Comparison of ENCODE assay signal across 10 mouse cellular contexts in the genomic region with DNA sequence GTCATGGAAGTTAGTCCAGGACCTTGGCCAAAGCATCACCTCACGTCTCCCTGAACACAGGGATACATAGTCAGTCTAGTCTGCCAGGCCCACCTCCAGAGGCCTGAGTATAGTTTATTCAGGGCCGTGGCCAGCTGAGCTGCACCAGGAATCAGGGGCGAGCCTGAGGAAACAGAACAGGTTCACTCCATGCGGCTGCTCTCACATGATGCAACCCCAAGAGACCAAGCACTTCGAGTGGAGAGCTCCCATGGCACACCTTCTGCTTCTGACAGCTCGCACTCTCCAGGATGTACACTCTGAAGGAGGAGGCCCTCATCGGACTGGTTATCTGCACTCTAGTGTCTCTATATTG.
A peak's percentile ranks its signal among the peaks of the same experiment; 100 is the strongest.
DNase-seq lines count a peak whose midpoint lies in the region; ATAC-seq and TF ChIP-seq lines count a peak whose summit lies in the region.
"Had no signal": no experiment of that assay in that cellular context is flagged by ENCODE, and none has a peak within 500 bp of the region (broad histone marks: within the 10 kb centered on the region; RNA-seq: fewer than 3 reads in every experiment).

No protein-coding gene starts in this region.

- no peak for TF ChIP-seq CTCF in liver, postnatal 0 days (IDR thresholded peaks at IDR 0.05; ENCODE audit: low read depth)

- H3K4me1 ChIP-seq in liver, postnatal 0 days (ENCODE audit: insufficient read depth) = peaks cover 15% of the 10 kb centered on the region
- peaks cover 8% of the 10 kb centered on the region for H3K4me1 ChIP-seq in liver, embryonic 12.5 days
- peaks cover 9% of the 10 kb centered on the region; the same call in 1 of the 2 replicates for H3K4me1 ChIP-seq in forebrain, embryonic 11.5 days (replicated peaks; ENCODE audit: control insufficient read depth, insufficient read depth, low read length)
- H3K4me1 ChIP-seq in hindbrain, embryonic 15.5 days (replicated peaks) = peaks cover 53% of the 10 kb centered on the region
- peaks cover 71% of the 10 kb centered on the region for H3K4me1 ChIP-seq in neural tube, embryonic 13.5 days (replicated peaks)

- no peak for TF ChIP-seq EP300 in liver, postnatal 0 days (IDR thresholded peaks at IDR 0.05; ENCODE audit: low read depth)

- DNase-seq in liver, postnatal 0 days = no peak
- DNase-seq in forebrain, embryonic 11.5 days (ENCODE audit: low spot score) = no peak
- DNase-seq in layer of hippocampus, postnatal 36 days = no peak
- DNase-seq in ovary, adult 18-20 months (ENCODE audit: low spot score) = no peak
- no peak for DNase-seq in gastrocnemius, postnatal 10 days
- DNase-seq: cerebellum, adult 8-10 months had no signal

- H3K9ac ChIP-seq in liver, postnatal 0 days (replicated peaks) = no peak overlapping the region
- no peak overlapping the region for H3K9ac ChIP-seq in liver, embryonic 12.5 days
- no peak overlapping the region for H3K9ac ChIP-seq in forebrain, embryonic 11.5 days (ENCODE audit: low read length)
- H3K9ac ChIP-seq in hindbrain, embryonic 15.5 days = no peak overlapping the region
- no peak overlapping the region; the same call in 1 of the 2 replicates for H3K9ac ChIP-seq in neural tube, embryonic 13.5 days

- WGBS in liver, postnatal 0 days (ENCODE audit: insufficient replicate concordance) = 62% methylated on average over 7 of the region's 7 CpGs
- 68% methylated on average over 7 of the region's 7 CpGs for WGBS in liver, embryonic 12.5 days (ENCODE audit: insufficient replicate concordance)
- WGBS in forebrain, embryonic 11.5 days = 83% methylated on average over 7 of the region's 7 CpGs
- WGBS in hindbrain, embryonic 15.5 days = 69% methylated on average over 7 of the region's 7 CpGs
- WGBS in neural tube, embryonic 13.5 days = 73% methylated on average over 7 of the region's 7 CpGs

- no peak overlapping the region for H3K4me2 ChIP-seq in liver, postnatal 0 days (ENCODE audit: low read depth, low read length)
- H3K4me2 ChIP-seq in liver, embryonic 12.5 days = no peak overlapping the region
- H3K4me2 ChIP-seq in forebrain, embryonic 11.5 days (ENCODE audit: low read depth, low read length, severe bottlenecking) = no peak overlapping the region
- H3K4me2 ChIP-seq in hindbrain, embryonic 15.5 days = no peak overlapping the region
- H3K4me2 ChIP-seq in neural tube, embryonic 13.5 days = no peak overlapping the region

- H3K27me3 ChIP-seq in liver, postnatal 0 days (ENCODE audit: insufficient read depth, low read length) = no peaks in the 10 kb centered on the region
- no peaks in the 10 kb centered on the region for H3K27me3 ChIP-seq in liver, embryonic 12.5 days (replicated peaks)
- no peaks in the 10 kb centered on the region for H3K27me3 ChIP-seq in forebrain, embryonic 11.5 days (ENCODE audit: control insufficient read depth, insufficient read depth, low read length)
- H3K27me3 ChIP-seq in hindbrain, embryonic 15.5 days = no peaks in the 10 kb centered on the region
- no peaks in the 10 kb centered on the region for H3K27me3 ChIP-seq in neural tube, embryonic 13.5 days
- H3K27me3 ChIP-seq: Patski had no signal

- H3K27ac ChIP-seq in liver, postnatal 0 days (ENCODE audit: low read depth) = no peak overlapping the region
- no peak overlapping the region for H3K27ac ChIP-seq in liver, embryonic 12.5 days
- H3K27ac ChIP-seq in forebrain, embryonic 11.5 days (ENCODE audit: low read depth, low read length) = peak overlapping the region; percentile 42; the same call in 1 of the 2 replicates
- H3K27ac ChIP-seq in hindbrain, embryonic 15.5 days (replicated peaks) = peak overlapping the region; percentile 53
- H3K27ac ChIP-seq in neural tube, embryonic 13.5 days (replicated peaks) = peak overlapping the region; percentile 75

- H3K4me3 ChIP-seq in liver, postnatal 0 days (ENCODE audit: low read depth, low read length) = no peak overlapping the region
- no peak overlapping the region for H3K4me3 ChIP-seq in liver, embryonic 12.5 days
- no peak overlapping the region for H3K4me3 ChIP-seq in forebrain, embryonic 11.5 days (ENCODE audit: low read depth, low read length)
- no peak overlapping the region for H3K4me3 ChIP-seq in hindbrain, embryonic 15.5 days
- no peak overlapping the region for H3K4me3 ChIP-seq in neural tube, embryonic 13.5 days

- no peaks in the 10 kb centered on the region; the same call in none of the 2 replicates for H3K36me3 ChIP-seq in liver, postnatal 0 days (replicated peaks; ENCODE audit: insufficient read depth, low read length)
- peaks cover 12% of the 10 kb centered on the region; the same call in 1 of the 2 replicates for H3K36me3 ChIP-seq in liver, embryonic 12.5 days
- H3K36me3 ChIP-seq in forebrain, embryonic 11.5 days (ENCODE audit: control insufficient read depth, insufficient read depth, low read length) = no peaks in the 10 kb centered on the region; the same call in 1 of the 2 replicates
- H3K36me3 ChIP-seq in hindbrain, embryonic 15.5 days = 0 out of 2 replicates have a peak, but pooled peaks cover 10% of the 10 kb centered on the region
- peaks cover 26% of the 10 kb centered on the region for H3K36me3 ChIP-seq in neural tube, embryonic 13.5 days

- no peaks in the 10 kb centered on the region for H3K9me3 ChIP-seq in liver, postnatal 0 days (ENCODE audit: low read length)
- H3K9me3 ChIP-seq in liver, embryonic 12.5 days (replicated peaks) = no peaks in the 10 kb centered on the region
- no peaks in the 10 kb centered on the region for H3K9me3 ChIP-seq in forebrain, embryonic 11.5 days (ENCODE audit: control insufficient read depth, low read length)
- H3K9me3 ChIP-seq in hindbrain, embryonic 15.5 days = no peaks in the 10 kb centered on the region
- no peaks in the 10 kb centered on the region for H3K9me3 ChIP-seq in neural tube, embryonic 13.5 days

- peak; percentile 43; the same call in 1 of the 2 replicates for ATAC-seq in liver, postnatal 0 days
- no peak for ATAC-seq in liver, embryonic 12.5 days
- ATAC-seq in forebrain, embryonic 11.5 days (replicated peaks; ENCODE audit: low FRiP score) = no peak
- no peak for ATAC-seq in hindbrain, embryonic 15.5 days (ENCODE audit: low FRiP score, low read depth)
- ATAC-seq in neural tube, embryonic 13.5 days (ENCODE audit: low read depth) = no peak
- ATAC-seq: Patski had no signal

Comparison
In these comparisons a context has a peak if more than half of its experiments do, and no peak if none do; other contexts are left out.
1. H3K27ac ChIP-seq: peak in forebrain, embryonic 11.5 days (single experiment), hindbrain, embryonic 15.5 days (single experiment) and neural tube, embryonic 13.5 days (single experiment); none in liver, postnatal 0 days (single experiment) and liver, embryonic 12.5 days (single experiment).